Mouse (Mus musculus): ENCODE data around the gene Cryba4. TPM values are rescaled to one million over a fixed set of nuclear protein-coding genes. Genes with fewer than 3 reads are reported as not detected.
A peak's percentile ranks its signal among the peaks of the same experiment; 100 is the strongest.

The Cryba4 gene
- total RNA-seq, 2 experiments from 2014 or later, result not detected

DNA sequence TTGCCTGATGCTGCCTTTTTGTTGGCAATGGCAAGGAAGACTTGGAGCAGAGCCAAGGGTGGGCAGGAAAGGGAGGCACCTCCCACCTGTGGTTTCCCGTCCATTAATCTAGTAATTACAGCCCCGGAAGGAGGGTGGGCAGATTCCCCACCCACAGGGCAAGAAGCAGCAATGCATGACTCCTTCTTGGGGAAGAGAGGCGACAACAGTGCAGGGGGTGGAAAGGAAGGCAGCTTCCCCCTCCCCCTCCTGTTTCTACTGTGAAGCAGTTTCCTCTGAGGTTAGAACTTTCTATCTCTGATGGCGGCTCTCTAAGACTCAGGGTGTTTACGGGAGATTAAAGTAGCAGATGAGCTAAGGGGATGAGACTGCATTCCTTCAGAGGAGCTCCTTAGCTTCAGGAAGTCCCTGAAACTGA lies 9.9 kb downstream of the Cryba4 start:
- peak; percentile 68 for ATAC-seq (replicated peaks; ENCODE audit: low FRiP score, low TSS enrichment, poor library complexity, severe bottlenecking)

DNA sequence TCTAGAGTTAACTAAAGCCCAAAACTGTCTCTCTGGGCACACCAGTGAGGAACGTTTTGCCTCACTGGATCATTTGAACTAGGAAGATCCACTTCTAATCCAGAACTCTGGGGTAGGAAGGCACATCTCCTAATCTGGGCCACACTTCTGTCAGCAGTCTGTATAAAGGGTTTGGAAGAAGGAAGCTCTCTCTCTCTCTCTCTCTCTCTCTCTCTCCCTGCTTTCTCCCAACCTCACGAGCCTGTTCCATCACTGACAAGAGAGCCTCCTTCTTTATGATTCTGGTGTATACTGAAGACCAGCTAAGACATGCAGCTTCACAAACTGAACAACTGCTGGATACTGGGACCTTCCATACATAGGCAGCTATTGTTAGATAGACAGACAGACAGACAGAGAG lies 10.5 kb downstream of the Cryba4 start:
- ATAC-seq (replicated peaks; ENCODE audit: low FRiP score, low TSS enrichment, poor library complexity, severe bottlenecking), result no peak

GRCm38 (mm10) chr5:112240761-112241160 lies 11.6 kb downstream of the Cryba4 start:
- peak; percentile 51 for ATAC-seq (replicated peaks; ENCODE audit: low FRiP score, low TSS enrichment, poor library complexity, severe bottlenecking)

- ATAC-seq (replicated peaks; ENCODE audit: low FRiP score, low TSS enrichment, poor library complexity, severe bottlenecking), result no peak
Observed at GRCm38 (mm10) chr5:112238781-112239482, 13.4 kb downstream of the Cryba4 start.

GRCm38 (mm10) chr5:112237866-112238570 lies 14.3 kb downstream of the Cryba4 start:
- ATAC-seq (replicated peaks; ENCODE audit: low FRiP score, low TSS enrichment, poor library complexity, severe bottlenecking), result no peak

- no peak for ATAC-seq (replicated peaks; ENCODE audit: low FRiP score, low TSS enrichment, poor library complexity, severe bottlenecking)
Observed at GRCm38 (mm10) chr5:112237439-112237838, 14.9 kb downstream of the Cryba4 start.

GRCm38 (mm10) chr5:112236631-112237030 lies 15.7 kb downstream of the Cryba4 start:
- ATAC-seq (replicated peaks; ENCODE audit: low FRiP score, low TSS enrichment, poor library complexity, severe bottlenecking), result no peak

GRCm38 (mm10) chr5:112235806-112236205 lies 16.5 kb downstream of the Cryba4 start:
- no peak for ATAC-seq (replicated peaks; ENCODE audit: low FRiP score, low TSS enrichment, poor library complexity, severe bottlenecking)

GRCm38 (mm10) chr5:112228240-112229076 lies 23.9 kb downstream of the Cryba4 start:
- ATAC-seq (replicated peaks; ENCODE audit: low FRiP score, low TSS enrichment, poor library complexity, severe bottlenecking), result no peak

DNA sequence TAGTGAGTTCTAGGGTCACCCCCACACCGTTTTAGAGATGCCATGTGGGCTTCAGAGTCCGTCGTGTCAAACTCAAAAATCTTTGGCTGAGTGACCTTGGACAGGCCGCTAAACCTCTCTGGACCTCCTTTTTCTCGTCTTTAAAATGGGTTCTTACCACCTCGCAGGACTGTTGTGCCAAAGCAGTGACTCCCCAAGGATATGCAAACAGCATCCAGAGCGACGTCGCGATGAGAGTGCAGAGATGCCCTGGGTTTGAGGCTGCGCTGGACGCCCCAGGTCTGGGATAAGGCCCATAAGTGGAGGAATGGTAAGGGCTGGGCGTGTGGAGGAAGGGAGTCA lies 24.4 kb downstream of the Cryba4 start:
- no peak for ATAC-seq (replicated peaks; ENCODE audit: low FRiP score, low TSS enrichment, poor library complexity, severe bottlenecking)

DNA sequence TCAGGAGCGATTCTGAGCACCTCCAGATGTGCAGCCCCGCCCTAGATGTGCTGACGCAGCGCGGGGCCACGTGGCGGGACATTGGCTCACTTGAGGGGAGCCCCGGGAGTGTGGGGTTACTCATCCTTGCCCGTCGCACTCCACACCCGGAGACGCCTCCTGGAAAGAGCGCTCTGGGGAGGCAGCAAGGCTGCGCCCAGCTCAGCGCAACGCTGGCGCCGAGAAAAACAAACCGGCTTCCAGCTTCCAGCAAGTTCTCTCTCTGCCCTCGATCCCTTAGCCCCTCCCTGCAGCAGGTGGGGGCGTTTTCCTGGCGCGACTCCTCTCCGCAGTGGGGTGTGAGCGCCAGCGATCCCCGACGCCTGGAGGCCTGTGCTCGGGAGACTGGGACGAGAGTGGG lies 25.0 kb downstream of the Cryba4 start:
- ATAC-seq (replicated peaks; ENCODE audit: low FRiP score, low TSS enrichment, poor library complexity, severe bottlenecking), result no peak

- no peak for ATAC-seq (replicated peaks; ENCODE audit: low FRiP score, low TSS enrichment, poor library complexity, severe bottlenecking)
Observed at GRCm38 (mm10) chr5:112225591-112225990, 26.7 kb downstream of the Cryba4 start.

- ATAC-seq (replicated peaks; ENCODE audit: low FRiP score, low TSS enrichment, poor library complexity, severe bottlenecking), result no peak
Observed at GRCm38 (mm10) chr5:112220203-112220602, 32.1 kb downstream of the Cryba4 start.

DNA sequence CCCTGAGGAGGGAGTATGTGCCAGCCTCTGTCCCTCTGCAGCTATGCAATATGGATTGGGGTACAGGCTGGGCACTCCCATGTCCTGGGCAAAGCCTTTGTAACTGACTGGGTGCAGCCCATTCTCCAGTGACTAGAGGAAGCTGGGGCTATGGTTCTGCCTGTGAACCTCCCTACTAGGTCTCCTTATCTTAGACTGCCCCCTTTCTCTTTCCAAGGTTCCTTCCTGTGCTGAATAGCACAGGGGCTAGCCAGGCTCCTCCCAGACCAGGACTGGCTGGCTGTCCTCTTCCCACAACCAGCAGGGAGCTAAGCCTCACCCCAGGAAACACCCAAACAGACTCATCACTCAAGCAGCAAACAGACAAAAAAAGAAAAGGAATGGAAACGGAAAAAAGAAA lies 32.9 kb downstream of the Cryba4 start:
- ATAC-seq (replicated peaks; ENCODE audit: low FRiP score, low TSS enrichment, poor library complexity, severe bottlenecking), result no peak

DNA sequence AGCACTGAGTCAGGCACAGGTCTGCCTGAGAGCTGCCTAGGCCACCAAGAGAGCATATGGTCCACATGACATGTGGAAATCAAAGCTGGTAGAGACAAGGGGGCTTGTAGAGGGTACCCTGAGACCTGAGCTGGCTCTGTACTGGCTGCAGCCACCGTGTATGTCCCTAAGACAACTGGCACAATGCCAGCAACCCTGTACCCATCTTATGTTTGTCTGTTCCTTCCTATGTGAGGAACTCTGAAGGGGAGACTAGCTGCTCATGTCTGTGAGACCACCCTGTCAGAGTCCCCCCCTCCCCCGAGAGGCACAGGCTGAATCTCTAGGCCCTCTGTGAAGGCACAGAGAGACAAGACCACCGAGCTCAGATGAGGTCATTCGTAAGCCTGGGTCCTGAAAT lies 33.6 kb downstream of the Cryba4 start:
- no peak for ATAC-seq (replicated peaks; ENCODE audit: low FRiP score, low TSS enrichment, poor library complexity, severe bottlenecking)

- no peak for ATAC-seq (replicated peaks; ENCODE audit: low FRiP score, low TSS enrichment, poor library complexity, severe bottlenecking)
Observed at GRCm38 (mm10) chr5:112217031-112217430, 35.3 kb downstream of the Cryba4 start.

DNA sequence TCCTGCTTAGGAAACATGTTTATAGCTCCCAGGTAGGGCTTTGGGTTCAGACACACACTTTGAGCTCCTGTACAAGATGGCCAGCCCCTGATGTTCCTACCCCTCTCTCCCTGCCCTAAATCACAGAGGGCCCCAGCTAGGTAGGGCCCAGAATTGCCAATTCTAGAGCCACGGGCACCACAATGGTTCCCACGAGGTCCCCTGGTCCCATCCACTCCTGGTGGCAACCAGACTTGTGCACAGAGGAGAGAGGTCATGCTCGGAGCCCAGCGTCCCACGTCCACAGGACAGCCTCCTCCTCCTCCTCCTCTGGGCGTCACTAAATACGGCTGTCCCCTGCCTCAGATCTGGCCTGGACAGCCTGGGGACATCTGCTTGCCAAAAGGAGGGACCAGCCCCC lies 36.0 kb downstream of the Cryba4 start:
- ATAC-seq (replicated peaks; ENCODE audit: low FRiP score, low TSS enrichment, poor library complexity, severe bottlenecking), result no peak

- no peak for ATAC-seq (replicated peaks; ENCODE audit: low FRiP score, low TSS enrichment, poor library complexity, severe bottlenecking)
Observed at GRCm38 (mm10) chr5:112215801-112216251, 36.5 kb downstream of the Cryba4 start.

DNA sequence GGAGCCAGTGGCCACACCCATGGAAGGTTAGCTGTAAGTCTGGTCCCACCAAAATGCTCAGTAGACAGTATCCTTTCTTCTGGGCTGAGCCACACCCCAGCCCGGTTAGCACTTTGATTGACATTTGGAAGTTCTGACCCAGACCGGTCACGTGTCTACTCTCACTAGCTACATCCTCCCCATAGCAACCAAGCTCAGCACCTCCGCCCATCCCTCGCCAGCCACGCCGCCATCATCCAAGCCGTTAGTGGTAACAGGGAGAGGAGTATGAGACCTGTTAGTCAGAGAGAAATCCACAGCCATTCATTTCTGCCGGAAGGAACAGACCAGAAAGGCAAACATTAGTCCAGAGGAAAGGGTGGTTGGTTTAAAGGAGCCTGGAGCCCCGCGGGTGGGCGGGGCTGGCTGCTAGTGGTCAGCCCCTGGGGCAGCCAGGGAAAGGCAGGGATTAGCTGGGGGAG lies 37.0 kb downstream of the Cryba4 start:
- no peak for ATAC-seq (replicated peaks; ENCODE audit: low FRiP score, low TSS enrichment, poor library complexity, severe bottlenecking)

DNA sequence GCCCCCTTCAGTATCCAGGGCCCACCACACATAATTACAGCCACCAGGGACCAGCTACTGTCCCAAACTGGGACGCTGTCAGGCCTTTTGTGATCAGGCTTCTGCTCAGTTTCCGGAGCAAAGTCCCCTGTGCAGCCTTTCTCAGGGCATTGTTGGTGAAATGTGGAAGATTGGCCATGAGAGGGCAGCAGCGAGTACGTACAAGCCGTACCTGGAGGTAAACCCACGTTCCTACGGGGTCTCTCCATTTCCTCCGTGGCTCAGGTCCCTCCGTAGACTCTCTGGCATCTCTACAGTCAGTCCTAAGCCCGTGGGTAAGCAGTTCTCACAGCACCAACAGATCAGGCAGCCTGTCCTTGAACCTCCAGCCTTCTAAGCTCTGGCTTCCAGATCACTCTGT lies 37.9 kb downstream of the Cryba4 start:
- ATAC-seq (replicated peaks; ENCODE audit: low FRiP score, low TSS enrichment, poor library complexity, severe bottlenecking), result peak; percentile 67

All from megakaryocyte-erythroid progenitor cell, adult 5-6 weeks (primary cell).